Mouse (Mus musculus): ENCODE measurements around the gene Gm37419. TPM values are rescaled to one million over a fixed set of nuclear protein-coding genes. Genes with fewer than 3 reads are reported as not detected.
A peak's percentile ranks its signal among the peaks of the same experiment; 100 is the strongest.

Gene Gm37419
- polyA plus RNA-seq, 1 experiment from 2014 or later, result not detected

GRCm38 (mm10) chr16:24033259-24033658, 45.0 kb downstream of the Gm37419 start:
- Histone ChIP-seq H3K9me3 (ENCODE audit: low read length) (no peaks in the 10 kb centered on the region), H3K4me1 (ENCODE audit: insufficient read depth, low read depth, low read length) (no peaks in the 10 kb centered on the region), H3K27ac (ENCODE audit: low read length) (no peak overlapping the region), H3K4me3 (ENCODE audit: low read depth, low read length) (no peak overlapping the region), H3K36me3 (ENCODE audit: insufficient read depth, low read length) (no peaks in the 10 kb centered on the region), H3K4me2 (replicated peaks; ENCODE audit: low read depth, low read length) (no peak overlapping the region), H3K9ac (replicated peaks; ENCODE audit: low read depth) (no peak overlapping the region), H3K27me3 (replicated peaks; ENCODE audit: insufficient read depth, low read length) (no peaks in the 10 kb centered on the region)
- WGBS, result 89% methylated on average over 5 of the region's 5 CpGs
- DNase-seq (ENCODE audit: low spot score), result no peak
- TF ChIP-seq CTCF (IDR thresholded peaks at IDR 0.05), result no peak
- ATAC-seq, result no peak

- H3K9ac ChIP-seq (replicated peaks; ENCODE audit: low read depth), result no peak overlapping the region
- ATAC-seq, result no peak
- no peak overlapping the region for H3K27ac ChIP-seq (ENCODE audit: low read length)
- H3K36me3 ChIP-seq (ENCODE audit: insufficient read depth, low read length), result no peaks in the 10 kb centered on the region
- H3K4me2 ChIP-seq (replicated peaks; ENCODE audit: low read depth, low read length), result no peak overlapping the region
- H3K4me3 ChIP-seq (ENCODE audit: low read depth, low read length), result no peak overlapping the region
- H3K4me1 ChIP-seq (ENCODE audit: insufficient read depth, low read depth, low read length), result no peaks in the 10 kb centered on the region
- H3K27me3 ChIP-seq (replicated peaks; ENCODE audit: insufficient read depth, low read length), result no peaks in the 10 kb centered on the region
- H3K9me3 ChIP-seq (ENCODE audit: low read length), result no peaks in the 10 kb centered on the region
- no peak for DNase-seq (ENCODE audit: low spot score)
- TF ChIP-seq CTCF (IDR thresholded peaks at IDR 0.05) (no peak), EP300 (IDR thresholded peaks at IDR 0.05) (no peak)
- WGBS, result 55% methylated on average over 2 of the region's 2 CpGs
Observed at GRCm38 (mm10) chr16:24034450-24034849, 46.2 kb downstream of the Gm37419 start.

- Histone ChIP-seq H3K27me3 (replicated peaks; ENCODE audit: insufficient read depth, low read length) (no peaks in the 10 kb centered on the region), H3K4me3 (ENCODE audit: low read depth, low read length) (no peak overlapping the region), H3K27ac (ENCODE audit: low read length) (no peak overlapping the region), H3K9ac (replicated peaks; ENCODE audit: low read depth) (no peak overlapping the region), H3K4me2 (replicated peaks; ENCODE audit: low read depth, low read length) (no peak overlapping the region), H3K9me3 (ENCODE audit: low read length) (no peaks in the 10 kb centered on the region), H3K4me1 (ENCODE audit: insufficient read depth, low read depth, low read length) (no peaks in the 10 kb centered on the region), H3K36me3 (ENCODE audit: insufficient read depth, low read length) (no peaks in the 10 kb centered on the region)
- ATAC-seq (peak; percentile 71), DNase-seq (ENCODE audit: low spot score) (peak; percentile 56)
- peak; percentile 55 for TF ChIP-seq EP300 (IDR thresholded peaks at IDR 0.05)
- no peak for TF ChIP-seq CTCF (IDR thresholded peaks at IDR 0.05)
Observed at GRCm38 (mm10) chr16:24035767-24036166, 47.5 kb downstream of the Gm37419 start.

GRCm38 (mm10) chr16:24036398-24036797, 48.1 kb downstream of the Gm37419 start:
- no peak for DNase-seq (ENCODE audit: low spot score)
- H3K4me3 ChIP-seq (ENCODE audit: low read depth, low read length), result no peak overlapping the region
- TF ChIP-seq EP300 (IDR thresholded peaks at IDR 0.05) (no peak), CTCF (IDR thresholded peaks at IDR 0.05) (no peak)
- H3K9me3 ChIP-seq (ENCODE audit: low read length), result no peaks in the 10 kb centered on the region
- H3K9ac ChIP-seq (replicated peaks; ENCODE audit: low read depth), result no peak overlapping the region
- WGBS, result 71% methylated on average over 3 of the region's 3 CpGs
- H3K4me2 ChIP-seq (replicated peaks; ENCODE audit: low read depth, low read length), result no peak overlapping the region
- no peaks in the 10 kb centered on the region for H3K27me3 ChIP-seq (replicated peaks; ENCODE audit: insufficient read depth, low read length)
- H3K4me1 ChIP-seq (ENCODE audit: insufficient read depth, low read depth, low read length), result no peaks in the 10 kb centered on the region
- no peaks in the 10 kb centered on the region for H3K36me3 ChIP-seq (ENCODE audit: insufficient read depth, low read length)
- no peak overlapping the region for H3K27ac ChIP-seq (ENCODE audit: low read length)
- ATAC-seq, result no peak

Other genes with a start within 250 kb of the Gm37419 start
- not detected in 2 replicates for gene Sst, start 97.5 kb upstream of the Gm37419 start, polyA plus RNA-seq (2015; fragmentation: Nextera tagmentation; extraction: Ambion mirVana)
- gene Rtp2, start 56.1 kb upstream of the Gm37419 start, polyA plus RNA-seq (2015; fragmentation: Nextera tagmentation; extraction: Ambion mirVana), result not detected in 2 replicates
- gene Bcl6, start 370 bp downstream of the Gm37419 start, polyA plus RNA-seq (2015; fragmentation: Nextera tagmentation; extraction: Ambion mirVana), result 2.3 TPM in 2 replicates

Data from lung, postnatal 0 days (tissue).